Mouse (Mus musculus) MEL (cell line): ENCODE measurements at regions not wholly inside any gene's neighbourhood (a gene's known extent, or its start where the extent isn't known, plus 50 kb on each side); places are given as distances from the start of the nearest gene placed in this dataset.

Experiments used
- CTCF ChIP-seq, 3 experiments: IDR thresholded peaks in 2 of 3; conservative IDR thresholded peaks in 1 of 3; 2 replicates each; pipeline ENCODE4 v1.5.1; 2011 to 2012; ENCODE audit warnings: low read length in 3 of 3, low read depth in 2 of 3, mild to moderate bottlenecking in 2 of 3, improper control_type of control experiment in 1 of 3, inconsistent platforms in 1 of 3, mixed read lengths in 1 of 3, moderate library complexity in 1 of 3; ENCODE audit not compliant: control insufficient read depth in 1 of 3, insufficient read depth in 1 of 3, poor library complexity in 1 of 3, severe bottlenecking in 1 of 3
- GATA1 ChIP-seq: IDR thresholded peaks from 2 replicates; pipeline ENCODE4 v1.6.1; 2011; ENCODE audit warnings: low read depth, low read length, improper control_type of control experiment
- USF2 ChIP-seq, 2 experiments: IDR thresholded peaks; 2 replicates each; pipeline ENCODE4 v1.6.1; 2011 to 2012; ENCODE audit warnings: improper control_type of control experiment in 2 of 2, low read length in 2 of 2, borderline replicate concordance in 1 of 2, inconsistent platforms in 1 of 2, low read depth in 1 of 2, mild to moderate bottlenecking in 1 of 2; ENCODE audit not compliant: insufficient read depth in 1 of 2

- no peak for TF ChIP-seq USF2 (IDR thresholded peaks at IDR 0.05; ENCODE audit: borderline replicate concordance in 1 of 2, insufficient read depth in 1 of 2, low read depth in 1 of 2, low read length in 2 of 2)
- TF ChIP-seq CTCF (IDR thresholded peaks at IDR 0.05 in 2 of 3, conservative IDR thresholded peaks at IDR 0.05 in 1 of 3; ENCODE audit: control insufficient read depth in 1 of 3, insufficient read depth in 1 of 3, low read depth in 2 of 3, low read length in 3 of 3, poor library complexity in 1 of 3, severe bottlenecking in 1 of 3): peak in 1 of 3 experiments; percentile 12; a peak in 1 of 6 replicates
- no peak for TF ChIP-seq GATA1
Measured at GRCm38 (mm10) chr1:90272411-90272810, 68.6 kb downstream of the Ackr3 start.
